Mouse (Mus musculus) heart, adult 18-20 months (tissue): ENCODE measurements around the gene Gfra1. TPM values are rescaled to one million over a fixed set of nuclear protein-coding genes. Genes with fewer than 3 reads are reported as not detected.

Source experiments
- DNase-seq, 2 experiments: peaks; one replicate each; pipeline ENCODE4 v3.0.0; 2021 to 2022; ENCODE audit warnings: mixed read lengths in 1 of 2
- long read RNA-seq, 2 experiments: library from polyadenylated mRNA; stranded (forward); transcript quantifications; one replicate each; pipeline ENCODE4 v2.0.0; 2021
- total RNA-seq, 2 experiments: library from RNA; stranded (reverse); gene quantifications; 2 replicates each; pipeline ENCODE4 v1.2.3; 2021

Gene Gfra1
- 1 to 10 TPM; 4.9 TPM for total RNA-seq
- long read RNA-seq, experiment 1, full-length matches to known transcripts = 1 of 3 reads
- long read RNA-seq, experiment 1, partial matches to known transcripts = 0 of 3 reads
- long read RNA-seq, experiment 1, other reads (novel, unspliced or antisense) = 2 of 3 reads
- long read RNA-seq, experiment 2, partial matches to known transcripts = 0 of 1 reads
- long read RNA-seq, experiment 2, other reads (novel, unspliced or antisense) = 1 of 1 reads

GRCm38 (mm10) chr19:58455496-58456061 lies at the start of gene Gfra1:
Gfra1 (minus strand) TSS chr19:58455909.
- peak; percentile 37 to 46 for DNase-seq

GRCm38 (mm10) chr19:58500049-58500448 lies 44.3 kb upstream of the Gfra1 start:
- DNase-seq = no peak

- no peak for DNase-seq
These were observed 43.8 kb upstream of the Gfra1 start for GRCm38 (mm10) chr19:58499420-58499966.

GRCm38 (mm10) chr19:58497106-58497505 lies 41.4 kb upstream of the Gfra1 start:
- DNase-seq = no peak

- DNase-seq = no peak
These were observed 31.0 kb upstream of the Gfra1 start for GRCm38 (mm10) chr19:58486686-58487085.

GRCm38 (mm10) chr19:58482373-58482977 lies 26.8 kb upstream of the Gfra1 start:
- no peak for DNase-seq

GRCm38 (mm10) chr19:58474251-58474650 lies 18.5 kb upstream of the Gfra1 start:
- no peak for DNase-seq

- peak; percentile 68 to 92 for DNase-seq
These were observed 13.7 kb upstream of the Gfra1 start for GRCm38 (mm10) chr19:58469421-58469820.

GRCm38 (mm10) chr19:58468331-58468730 lies 12.6 kb upstream of the Gfra1 start:
- DNase-seq = no peak

- DNase-seq = no peak
These were observed 8.0 kb upstream of the Gfra1 start for GRCm38 (mm10) chr19:58463755-58464154.

GRCm38 (mm10) chr19:58460361-58461022 lies 4.8 kb upstream of the Gfra1 start:
- DNase-seq = no peak

- no peak for DNase-seq
These were observed 867 bp upstream of the Gfra1 start for GRCm38 (mm10) chr19:58456491-58457061.

GRCm38 (mm10) chr19:58455061-58455495 lies 631 bp downstream of the Gfra1 start:
- DNase-seq = peak in 1 of 2 experiments; percentile 14

GRCm38 (mm10) chr19:58454261-58455060 lies 1.2 kb downstream of the Gfra1 start:
- DNase-seq = peak; percentile 52 to 55

- DNase-seq = peak in 1 of 2 experiments; percentile 45
These were observed 2.1 kb downstream of the Gfra1 start for GRCm38 (mm10) chr19:58453581-58453980.

GRCm38 (mm10) chr19:58452941-58453551 lies 2.7 kb downstream of the Gfra1 start:
- DNase-seq = peak; percentile 53

- DNase-seq = no peak
These were observed 3.4 kb downstream of the Gfra1 start for GRCm38 (mm10) chr19:58452178-58452819.

- no peak for DNase-seq
These were observed 4.4 kb downstream of the Gfra1 start for GRCm38 (mm10) chr19:58451323-58451722.

GRCm38 (mm10) chr19:58450716-58451115 lies 5.0 kb downstream of the Gfra1 start:
- DNase-seq = no peak
